ENCODE assay signal across 18 mouse cellular contexts in the genomic region with DNA sequence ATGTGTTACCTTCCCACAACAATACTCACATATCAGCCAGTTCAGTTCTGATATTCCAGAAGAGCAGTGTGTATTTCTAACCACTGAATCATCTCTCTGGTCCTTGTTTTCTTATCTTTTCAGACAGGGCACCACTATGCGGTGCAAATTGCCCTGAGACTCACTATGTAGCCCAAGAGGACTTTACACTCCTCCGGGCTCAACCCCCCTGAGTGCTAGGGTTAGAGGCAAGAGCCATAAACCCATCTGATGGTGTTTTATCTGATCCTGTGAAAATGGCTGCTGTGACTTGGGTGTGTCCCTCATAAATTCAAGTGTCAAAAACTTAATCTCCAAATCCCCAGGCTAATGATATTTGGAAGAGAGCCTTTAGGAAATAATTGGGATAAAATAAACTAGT. TPM values are rescaled to one million over a fixed set of nuclear protein-coding genes. Genes with fewer than 3 reads are reported as not detected.
A peak's percentile ranks its signal among the peaks of the same experiment; 100 is the strongest.
DNase-seq lines count a peak whose midpoint lies in the region; ATAC-seq and TF ChIP-seq lines count a peak whose summit lies in the region.
"Had no signal": no experiment of that assay in that cellular context is flagged by ENCODE, and none has a peak within 500 bp of the region (broad histone marks: within the 10 kb centered on the region; RNA-seq: fewer than 3 reads in every experiment).

No protein-coding gene starts in this region.

- no peak for TF ChIP-seq CTCF in midbrain, postnatal 0 days (IDR thresholded peaks at IDR 0.05)
- no peak for TF ChIP-seq CTCF in MEL (IDR thresholded peaks at IDR 0.05 in 2 of 3, conservative IDR thresholded peaks at IDR 0.05 in 1 of 3; ENCODE audit: control insufficient read depth in 1 of 3, insufficient read depth in 1 of 3, low read depth in 2 of 3, low read length in 3 of 3, poor library complexity in 1 of 3, severe bottlenecking in 1 of 3)

- TF ChIP-seq EP300 in MEL (IDR thresholded peaks at IDR 0.05; ENCODE audit: low read depth in 1 of 2, low read length in 2 of 2): peak in 1 of 2 experiments; percentile 11; a peak in 2 of 4 replicates

- no peaks in the 10 kb centered on the region for H3K79me2 ChIP-seq in MEL (ENCODE audit: control insufficient read depth, insufficient read depth, low read length, poor library complexity)

- DNase-seq in midbrain, embryonic 11.5 days (ENCODE audit: low spot score, missing footprints): peak; percentile 56
- DNase-seq in midbrain, postnatal 0 days (ENCODE audit: low spot score): no peak
- peak; percentile 61 for DNase-seq in MEL (ENCODE audit: low read depth, low spot score)
- peak; percentile 27 for DNase-seq in yolk sac, embryonic 10.5 days (ENCODE audit: low spot score)
- no peak for DNase-seq in left cerebral cortex, postnatal 36 days (ENCODE audit: low spot score in 2 of 2)
- no peak for DNase-seq in thymus, postnatal 14 days
- DNase-seq: adrenal gland, adult 8-10 months; cerebellum, adult 11-12 months; cerebellum, adult 9-10 months; cerebellum, postnatal 25 days; gastrocnemius, postnatal 14 days; heart, postnatal 36 days had no signal

- H3K4me2 ChIP-seq in midbrain, embryonic 11.5 days: no peak overlapping the region
- no peak overlapping the region for H3K4me2 ChIP-seq in midbrain, postnatal 0 days (ENCODE audit: low read depth, low read length, poor library complexity, severe bottlenecking)
- H3K4me2 ChIP-seq in intestine, embryonic 16.5 days (ENCODE audit: low read depth, low read length): no peak overlapping the region
- H3K4me2 ChIP-seq in kidney, embryonic 16.5 days (replicated peaks; ENCODE audit: low read depth, low read length): no peak overlapping the region
- H3K4me2 ChIP-seq: embryonic facial prominence, embryonic 12.5 days; forebrain, embryonic 15.5 days; heart, embryonic 13.5 days; hindbrain, embryonic 15.5 days had no signal

- TF ChIP-seq RAD21 in MEL (IDR thresholded peaks at IDR 0.05; ENCODE audit: low read depth, low read length): no peak

- intact Hi-C loops in left cerebral cortex, postnatal 36 days (cut with DNase I): no loop called here

- no peaks in the 10 kb centered on the region for H3K4me1 ChIP-seq in midbrain, embryonic 11.5 days (ENCODE audit: control insufficient read depth, insufficient read depth, low read length)
- H3K4me1 ChIP-seq in midbrain, postnatal 0 days (ENCODE audit: insufficient read depth, low read length): no peaks in the 10 kb centered on the region
- peaks cover 12 to 24% of the 10 kb centered on the region in 2 experiments for H3K4me1 ChIP-seq in MEL (ENCODE audit: control insufficient read depth in 1 of 2, insufficient read depth in 2 of 2, low read length in 2 of 2)
- no peaks in the 10 kb centered on the region for H3K4me1 ChIP-seq in intestine, embryonic 16.5 days (ENCODE audit: control insufficient read depth, insufficient read depth, low read length)
- H3K4me1 ChIP-seq in kidney, embryonic 16.5 days (ENCODE audit: insufficient read depth, low read length): no peaks in the 10 kb centered on the region
- H3K4me1 ChIP-seq: embryonic facial prominence, embryonic 12.5 days; forebrain, embryonic 15.5 days; heart, embryonic 13.5 days; hindbrain, embryonic 15.5 days had no signal

- TF ChIP-seq POLR2A in MEL (IDR thresholded peaks at IDR 0.05; ENCODE audit: control insufficient read depth in 1 of 2, insufficient read depth in 1 of 2, low read depth in 1 of 2, low read length in 2 of 2, poor library complexity in 1 of 2): no peak

- no peaks in the 10 kb centered on the region for H3K27me3 ChIP-seq in midbrain, embryonic 11.5 days (ENCODE audit: control insufficient read depth, insufficient read depth, low read length)
- no peaks in the 10 kb centered on the region for H3K27me3 ChIP-seq in midbrain, postnatal 0 days (ENCODE audit: insufficient read depth, low read length)
- H3K27me3 ChIP-seq in MEL (ENCODE audit: control insufficient read depth in 1 of 2, insufficient read depth in 2 of 2, low read length in 2 of 2): no peaks in the 10 kb centered on the region
- H3K27me3 ChIP-seq in intestine, embryonic 16.5 days (replicated peaks; ENCODE audit: control insufficient read depth, insufficient read depth, low read length): no peaks in the 10 kb centered on the region
- H3K27me3 ChIP-seq in kidney, embryonic 16.5 days (ENCODE audit: insufficient read depth, low read length): no peaks in the 10 kb centered on the region
- H3K27me3 ChIP-seq: embryonic facial prominence, embryonic 12.5 days; forebrain, embryonic 15.5 days; heart, embryonic 13.5 days; hindbrain, embryonic 15.5 days had no signal

- H3K4me3 ChIP-seq in midbrain, embryonic 11.5 days (ENCODE audit: low read depth, low read length): no peak overlapping the region
- no peak overlapping the region for H3K4me3 ChIP-seq in midbrain, postnatal 0 days (ENCODE audit: low read depth, low read length)
- H3K4me3 ChIP-seq in MEL (ENCODE audit: control insufficient read depth in 1 of 2, insufficient read depth in 1 of 2, low read depth in 2 of 2, low read length in 2 of 2): no peak overlapping the region
- H3K4me3 ChIP-seq in intestine, embryonic 16.5 days (ENCODE audit: low read length): no peak overlapping the region
- no peak overlapping the region for H3K4me3 ChIP-seq in kidney, embryonic 16.5 days (ENCODE audit: low read length)
- H3K4me3 ChIP-seq: embryonic facial prominence, embryonic 12.5 days; forebrain, embryonic 15.5 days; heart, embryonic 13.5 days; hindbrain, embryonic 15.5 days had no signal

- ATAC-seq in midbrain, embryonic 11.5 days (ENCODE audit: low FRiP score): no peak
- no peak for ATAC-seq in midbrain, postnatal 0 days (ENCODE audit: low FRiP score)
- ATAC-seq in intestine, embryonic 16.5 days: peak; percentile 95
- ATAC-seq in kidney, embryonic 16.5 days (ENCODE audit: low FRiP score, low TSS enrichment): no peak
- ATAC-seq: forebrain, embryonic 15.5 days had no signal

- no peaks in the 10 kb centered on the region for H3K9me3 ChIP-seq in midbrain, embryonic 11.5 days (ENCODE audit: control insufficient read depth, low read length)
- no peaks in the 10 kb centered on the region for H3K9me3 ChIP-seq in midbrain, postnatal 0 days (ENCODE audit: low read length)
- no peaks in the 10 kb centered on the region for H3K9me3 ChIP-seq in MEL (replicated peaks; ENCODE audit: insufficient read depth, low read length)
- no peaks in the 10 kb centered on the region for H3K9me3 ChIP-seq in intestine, embryonic 16.5 days (ENCODE audit: control insufficient read depth, low read length)
- H3K9me3 ChIP-seq in kidney, embryonic 16.5 days (ENCODE audit: low read length): no peaks in the 10 kb centered on the region
- H3K9me3 ChIP-seq: embryonic facial prominence, embryonic 12.5 days; forebrain, embryonic 15.5 days; heart, embryonic 13.5 days; hindbrain, embryonic 15.5 days had no signal

- no peaks in the 10 kb centered on the region for H3K36me3 ChIP-seq in midbrain, embryonic 11.5 days (ENCODE audit: control insufficient read depth, insufficient read depth, low read length)
- no peaks in the 10 kb centered on the region for H3K36me3 ChIP-seq in midbrain, postnatal 0 days (ENCODE audit: insufficient read depth, low read length)
- peaks cover 0 to 19% of the 10 kb centered on the region in 2 experiments; a peak in 2 of 4 replicates for H3K36me3 ChIP-seq in MEL (ENCODE audit: control insufficient read depth in 1 of 2, insufficient read depth in 2 of 2, low read length in 2 of 2)
- no peaks in the 10 kb centered on the region for H3K36me3 ChIP-seq in intestine, embryonic 16.5 days (ENCODE audit: control insufficient read depth, insufficient read depth, low read length)
- no peaks in the 10 kb centered on the region for H3K36me3 ChIP-seq in kidney, embryonic 16.5 days (ENCODE audit: insufficient read depth, low read length)
- H3K36me3 ChIP-seq: embryonic facial prominence, embryonic 12.5 days; forebrain, embryonic 15.5 days; heart, embryonic 13.5 days; hindbrain, embryonic 15.5 days had no signal

- H3K9ac ChIP-seq in midbrain, embryonic 11.5 days (ENCODE audit: low read length): no peak overlapping the region
- no peak overlapping the region for H3K9ac ChIP-seq in midbrain, postnatal 0 days (replicated peaks; ENCODE audit: low read length, poor library complexity, severe bottlenecking)
- H3K9ac ChIP-seq in MEL (ENCODE audit: control insufficient read depth, low read depth, low read length, poor library complexity, severe bottlenecking): no peak overlapping the region
- H3K9ac ChIP-seq in intestine, embryonic 16.5 days (ENCODE audit: low read depth, low read length): no peak overlapping the region
- H3K9ac ChIP-seq in kidney, embryonic 16.5 days (replicated peaks; ENCODE audit: low read length): no peak overlapping the region
- H3K9ac ChIP-seq: embryonic facial prominence, embryonic 12.5 days; forebrain, embryonic 15.5 days; heart, embryonic 13.5 days; hindbrain, embryonic 15.5 days had no signal

- H3K27ac ChIP-seq in midbrain, embryonic 11.5 days (ENCODE audit: low read depth, low read length): no peak overlapping the region
- no peak overlapping the region for H3K27ac ChIP-seq in midbrain, postnatal 0 days (ENCODE audit: low read depth, low read length)
- H3K27ac ChIP-seq in MEL (ENCODE audit: control insufficient read depth, low read depth, low read length): peak overlapping the region; percentile 58
- no peak overlapping the region for H3K27ac ChIP-seq in intestine, embryonic 16.5 days (ENCODE audit: low read length)
- no peak overlapping the region for H3K27ac ChIP-seq in kidney, embryonic 16.5 days (ENCODE audit: low read length)
- H3K27ac ChIP-seq: embryonic facial prominence, embryonic 12.5 days; forebrain, embryonic 15.5 days; heart, embryonic 13.5 days; hindbrain, embryonic 15.5 days had no signal

- 75% methylated on average over 2 of the region's 2 CpGs for WGBS in midbrain, embryonic 11.5 days
- WGBS in midbrain, postnatal 0 days: 60% methylated on average over 2 of the region's 2 CpGs
- WGBS in intestine, embryonic 16.5 days: 26% methylated on average over 2 of the region's 2 CpGs
- 12% methylated on average over 2 of the region's 2 CpGs for WGBS in kidney, embryonic 16.5 days

TF ChIP-seq in MEL, 35 proteins besides CTCF, POLR2A, EP300 and RAD21 (continues in another document):
- TF ChIP-seq TBP (IDR thresholded peaks at IDR 0.05; ENCODE audit: low read depth, low read length): no peak
- TF ChIP-seq MAFK (IDR thresholded peaks at IDR 0.05; ENCODE audit: borderline replicate concordance, low read depth, low read length): no peak
- no peak for TF ChIP-seq E2F4 (IDR thresholded peaks at IDR 0.05; ENCODE audit: borderline replicate concordance, low read depth, low read length)

RNA-seq across cellular contexts. Expression of a gene that starts 6.6 kb away (rescaled TPM):
- 47.9 and 50.6 TPM in 2 replicates for polyA plus RNA-seq in midbrain, embryonic 11.5 days (2014; fragmentation: Nextera tagmentation; extraction: Ambion mirVana)
- 31.7 and 38.2 TPM in 2 replicates for total RNA-seq in midbrain, postnatal 0 days (2014; rRNA removed)
- 36.1 and 38.4 TPM in 2 replicates for polyA plus RNA-seq in midbrain, postnatal 0 days (2015; fragmentation: Nextera tagmentation; extraction: Ambion mirVana)
- total RNA-seq in MEL (2012; rRNA removed): 28.4 and 29.2 TPM in 2 replicates
- 10 to 100 TPM in 1 of 2 experiments, not detected in 1; 36.0 TPM for polyA plus RNA-seq in MEL (2012; ENCODE audit: insufficient read depth in 1 of 2, insufficient read length in 2 of 2, low read depth in 1 of 2, low replicate concordance in 2 of 2, missing spikeins in 1 of 2)
- 29.6 TPM in 2 replicates for polyA plus RNA-seq in intestine, embryonic 16.5 days (2015; fragmentation: Nextera tagmentation; extraction: Ambion mirVana)
- 10 to 100 TPM; 47.7 to 51.9 TPM for total RNA-seq in left cerebral cortex, postnatal 36 days (2021)
- 42.0 and 43.9 TPM in 2 replicates for polyA plus RNA-seq in kidney, embryonic 16.5 days (2015; fragmentation: Nextera tagmentation; extraction: Ambion mirVana)

Comparison
In these comparisons a context has a peak if more than half of its experiments do, and no peak if none do; other contexts are left out.
1. DNase-seq: peak in midbrain, embryonic 11.5 days (single experiment), MEL (single experiment) and yolk sac, embryonic 10.5 days (single experiment); none in midbrain, postnatal 0 days (single experiment), left cerebral cortex, postnatal 36 days (0 of 2) and thymus, postnatal 14 days (single experiment).